Mouse (Mus musculus): ENCODE results near the gene Slco1a5.
"Not testable (repeated sequence)": the region's sequence is repeated elsewhere in the genome, so short reads cannot be mapped to it uniquely, and the experiment has no call there.

Slco1a5 gene

DNA sequence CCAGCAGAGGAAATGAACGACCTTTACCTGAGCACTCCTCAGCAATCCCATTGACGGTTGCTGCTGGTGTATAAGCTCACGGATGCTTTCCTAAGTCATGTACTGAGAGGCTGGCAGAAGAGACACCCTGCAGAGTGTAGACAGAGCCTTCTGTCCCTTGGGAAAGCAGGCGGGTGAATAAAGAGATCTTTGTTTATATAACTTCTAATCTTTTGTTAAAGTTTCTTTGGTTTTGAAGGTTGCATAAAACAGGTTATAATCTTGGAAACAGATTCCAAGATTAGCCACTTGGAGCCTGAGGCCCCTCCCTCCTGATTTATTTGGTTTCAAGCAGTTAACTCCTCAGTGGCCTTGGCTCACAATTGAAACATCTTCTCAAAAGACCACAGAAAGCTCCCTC is at the start of gene Slco1a5:
Gene Slco1a5, minus strand, starts transcription at position 101 of the 400 bp plus-strand sequence.
- DNase-seq (ENCODE audit: low read depth, low spot score) = no peak

DNA sequence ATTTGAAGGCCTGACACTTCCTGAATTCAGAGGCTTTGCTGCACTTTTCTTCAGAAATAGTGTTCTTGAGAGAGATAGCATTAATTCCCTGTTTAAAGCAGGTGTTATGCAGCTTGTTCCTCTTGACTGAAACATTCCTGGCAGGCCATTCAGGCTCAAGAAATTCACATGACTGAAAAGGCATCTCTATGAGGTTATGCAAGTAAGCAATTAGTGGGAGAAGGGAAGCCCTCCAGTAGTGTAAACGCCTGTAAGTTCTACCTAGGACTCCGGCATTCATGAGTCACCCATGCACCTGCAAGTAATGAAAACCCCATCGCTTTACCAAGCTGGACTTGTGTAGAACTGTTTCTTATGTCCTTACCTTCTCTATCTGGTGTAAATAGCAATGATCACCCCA is 46.8 kb upstream of the Slco1a5 start:
- DNase-seq (ENCODE audit: low read depth, low spot score) = no peak

DNA sequence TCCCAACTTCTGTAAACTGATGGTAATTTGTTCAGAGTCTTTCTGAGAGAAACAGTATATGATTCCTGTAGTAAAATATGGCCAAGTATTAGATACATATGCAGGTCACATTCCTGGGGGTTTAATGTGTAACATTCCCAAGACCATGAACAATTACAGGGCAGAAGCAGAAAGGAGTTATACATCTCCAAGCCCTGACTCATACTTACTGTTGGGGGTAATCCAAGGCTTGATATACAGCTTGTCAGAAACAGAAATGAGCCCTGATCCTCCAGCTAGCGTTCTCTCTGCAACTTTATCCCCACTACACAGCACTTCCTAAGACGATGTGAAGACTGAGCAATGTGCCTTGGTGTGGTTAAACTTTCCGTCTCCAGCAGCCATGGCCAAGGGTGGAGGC is 44.8 kb upstream of the Slco1a5 start:
- no peak for DNase-seq (ENCODE audit: low read depth, low spot score)

DNA sequence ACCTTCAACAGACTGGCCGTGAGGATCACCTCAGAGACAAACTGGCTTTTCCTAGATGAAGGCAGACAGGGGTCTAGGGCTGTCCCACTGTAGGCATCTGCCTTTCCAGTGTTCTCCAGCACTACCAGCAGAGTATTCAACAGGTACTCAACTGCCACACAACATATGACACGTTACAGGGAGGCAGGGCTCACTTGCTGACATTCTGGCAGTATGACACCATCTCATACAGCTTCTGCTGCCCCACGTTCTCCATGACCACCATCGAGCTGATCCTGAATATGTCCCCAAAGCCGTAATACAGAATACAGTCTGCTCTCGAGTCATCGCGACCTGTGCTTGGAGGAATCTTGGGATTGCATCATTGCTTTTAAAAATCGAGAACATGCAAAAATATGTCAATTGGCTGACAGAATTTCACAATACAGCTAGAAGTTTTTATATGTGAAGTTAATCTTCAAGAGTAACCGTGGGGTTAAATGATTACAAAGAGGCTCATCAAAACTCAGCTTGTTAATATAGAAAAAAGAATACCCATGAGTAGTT is 43.8 kb upstream of the Slco1a5 start:
- DNase-seq (ENCODE audit: low read depth, low spot score) = no peak

DNA sequence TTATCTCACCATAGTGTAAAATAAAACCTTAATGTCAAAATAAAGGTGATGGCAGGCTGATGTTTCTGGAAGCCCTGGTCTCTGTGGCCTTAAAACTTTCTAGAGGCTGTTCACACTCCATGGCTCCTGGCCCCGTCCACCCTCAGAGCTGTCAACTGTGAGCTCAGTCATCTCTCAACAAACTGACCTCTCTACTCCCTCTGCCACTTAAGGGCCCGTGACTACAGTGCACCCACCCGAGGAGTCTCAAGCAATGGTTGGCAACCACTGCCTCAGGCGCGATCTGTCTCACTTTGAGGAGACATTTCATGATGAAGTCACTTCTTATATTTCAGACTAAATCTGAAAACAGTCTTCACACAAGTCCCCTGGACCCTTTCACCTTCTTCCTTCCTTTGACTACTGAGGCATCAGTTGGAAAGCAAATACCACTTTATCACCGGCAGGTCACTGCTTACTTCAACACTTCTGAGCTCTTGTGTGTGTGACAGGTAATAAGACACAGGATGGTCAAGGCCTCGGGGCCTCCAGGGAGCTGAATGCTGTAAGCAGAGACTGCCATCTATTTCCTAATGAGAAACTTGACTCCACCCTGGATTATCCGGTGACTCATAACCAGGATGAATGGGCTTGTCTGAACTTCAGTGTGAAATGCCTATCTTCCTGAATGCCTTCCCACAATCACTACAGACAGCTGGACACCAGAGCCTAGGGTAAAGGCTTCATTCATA is 43.1 kb upstream of the Slco1a5 start:
- DNase-seq (ENCODE audit: low read depth, low spot score) = no peak

DNA sequence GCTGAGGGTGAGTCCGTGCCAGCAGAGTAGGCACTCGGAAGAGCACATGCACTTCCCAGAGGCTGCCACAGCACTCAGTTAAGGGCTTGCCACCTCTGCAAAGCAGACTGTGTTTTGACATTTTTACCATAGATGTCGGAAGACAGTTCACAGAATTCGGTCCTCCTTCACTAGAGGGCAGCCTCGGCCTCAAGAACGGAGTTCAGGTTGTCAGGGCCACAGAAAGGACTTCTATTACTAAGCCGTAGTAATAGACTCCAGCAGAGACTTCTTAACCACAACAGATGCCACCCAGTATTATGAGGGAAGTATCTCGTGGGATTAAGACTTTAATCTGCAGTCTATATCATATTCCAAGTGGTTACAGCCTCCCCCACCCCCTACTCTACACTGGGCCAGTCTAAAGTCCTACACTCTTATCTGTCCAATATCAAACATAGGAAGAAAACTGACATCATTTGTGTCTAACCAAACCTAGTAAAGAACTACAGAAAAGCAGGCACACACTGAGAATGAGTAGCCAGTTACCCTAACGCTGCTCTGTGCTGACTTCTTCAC is 40.3 kb upstream of the Slco1a5 start:
- no peak for DNase-seq (ENCODE audit: low read depth, low spot score)

DNA sequence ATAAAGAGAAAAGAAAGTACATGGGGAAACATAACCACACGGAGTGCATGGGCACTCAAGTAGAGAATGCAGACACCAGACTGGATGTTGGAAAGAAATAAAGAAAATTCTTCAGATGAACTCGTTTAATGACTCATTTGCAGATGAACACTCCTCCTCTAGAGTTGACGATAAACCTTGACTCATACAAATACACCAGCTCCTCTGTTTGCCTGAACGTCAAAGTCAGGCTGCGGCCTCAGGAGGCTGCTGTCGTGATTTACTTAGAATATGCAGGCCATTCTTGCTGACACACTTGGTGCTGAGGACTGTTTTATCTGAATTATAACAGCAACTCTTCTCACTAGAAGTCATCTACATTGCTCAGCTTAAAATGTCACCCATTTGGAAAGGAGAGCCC is 39.3 kb upstream of the Slco1a5 start:
- DNase-seq (ENCODE audit: low read depth, low spot score) = no peak

DNA sequence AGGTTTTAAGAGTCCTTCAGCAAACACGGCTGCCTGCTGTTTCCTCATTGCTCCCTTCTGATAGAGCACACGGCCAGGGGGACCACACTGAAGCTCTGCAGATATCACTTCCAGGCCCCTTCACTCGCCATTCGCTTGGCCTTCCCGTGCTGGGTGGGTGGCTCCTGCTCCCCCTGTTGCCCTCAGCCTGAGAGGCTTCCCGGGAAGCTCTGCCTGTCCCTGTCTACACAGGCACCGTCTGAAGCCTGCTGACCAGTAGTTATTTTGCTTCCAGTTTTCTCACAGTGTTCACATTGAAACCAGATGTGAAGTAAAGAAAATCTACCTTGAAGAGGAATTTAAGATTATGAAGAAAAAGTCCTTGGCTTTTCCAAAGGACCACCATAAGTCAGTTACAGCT is 34.3 kb upstream of the Slco1a5 start:
- no peak for DNase-seq (ENCODE audit: low read depth, low spot score)

DNA sequence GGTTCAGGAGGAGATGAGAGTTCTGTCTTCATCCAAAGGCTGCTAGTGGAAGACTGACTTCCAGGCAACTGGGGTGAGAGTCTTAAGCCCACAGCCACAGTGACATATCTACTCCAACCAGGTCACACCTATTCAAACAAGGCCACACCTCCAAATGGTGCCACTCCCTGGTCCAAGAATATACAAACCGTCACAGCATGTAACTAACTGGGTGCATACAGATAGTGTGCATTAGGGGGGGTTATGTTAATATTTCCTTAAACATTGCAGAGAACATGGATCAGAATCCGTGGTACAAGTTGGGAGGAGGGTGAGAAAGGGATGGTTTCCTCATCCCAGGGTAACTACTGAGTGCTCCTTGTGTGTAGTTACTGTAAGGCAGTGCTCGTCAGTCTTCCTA is 29.3 kb upstream of the Slco1a5 start:
- DNase-seq (ENCODE audit: low read depth, low spot score) = not testable (repeated sequence)

DNA sequence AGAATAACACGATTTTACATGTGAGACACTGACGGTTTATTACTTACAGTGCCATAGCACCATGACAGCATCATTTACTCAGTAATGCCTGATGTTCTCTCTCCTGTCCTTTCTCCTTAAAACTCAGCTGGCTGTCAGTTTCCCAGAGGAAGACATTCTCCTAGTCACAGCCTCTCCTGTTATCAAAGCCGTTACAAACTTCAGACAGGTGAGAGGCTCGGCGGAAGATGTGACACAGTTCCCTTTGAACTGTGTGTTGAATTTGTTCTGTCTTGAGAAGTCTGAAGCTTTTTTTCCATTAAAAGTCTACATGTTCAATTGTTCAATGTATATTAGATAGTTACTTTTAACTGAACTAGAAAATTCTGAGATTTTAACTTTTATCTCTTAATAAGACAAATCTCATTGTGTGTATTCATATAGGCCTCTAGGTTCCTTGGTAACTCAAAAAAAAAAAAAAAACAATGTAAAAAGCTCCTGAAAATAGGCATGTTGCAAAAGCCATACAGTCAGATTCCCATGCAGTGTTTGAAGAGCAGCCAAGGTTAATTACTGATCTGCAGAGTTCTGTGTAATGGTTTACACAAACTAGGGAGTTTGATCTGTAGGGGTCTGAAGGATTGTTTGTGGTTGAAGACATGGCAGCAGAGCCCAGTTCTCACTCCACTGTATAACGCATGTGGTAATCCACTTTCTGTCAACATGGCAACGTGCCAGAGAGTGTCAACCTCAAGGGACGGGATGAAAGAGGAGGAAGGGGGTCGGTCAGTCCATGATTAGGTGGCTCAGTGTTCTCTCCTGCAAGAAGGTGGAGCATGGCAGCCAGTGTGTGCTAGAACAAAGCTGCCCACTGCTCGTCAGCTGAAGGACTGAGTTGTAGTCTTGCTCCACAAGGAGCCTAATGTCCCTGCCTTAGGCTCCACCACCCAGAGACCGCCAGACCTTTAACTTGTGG is 24.9 kb upstream of the Slco1a5 start:
- DNase-seq (ENCODE audit: low read depth, low spot score) = no peak

DNA sequence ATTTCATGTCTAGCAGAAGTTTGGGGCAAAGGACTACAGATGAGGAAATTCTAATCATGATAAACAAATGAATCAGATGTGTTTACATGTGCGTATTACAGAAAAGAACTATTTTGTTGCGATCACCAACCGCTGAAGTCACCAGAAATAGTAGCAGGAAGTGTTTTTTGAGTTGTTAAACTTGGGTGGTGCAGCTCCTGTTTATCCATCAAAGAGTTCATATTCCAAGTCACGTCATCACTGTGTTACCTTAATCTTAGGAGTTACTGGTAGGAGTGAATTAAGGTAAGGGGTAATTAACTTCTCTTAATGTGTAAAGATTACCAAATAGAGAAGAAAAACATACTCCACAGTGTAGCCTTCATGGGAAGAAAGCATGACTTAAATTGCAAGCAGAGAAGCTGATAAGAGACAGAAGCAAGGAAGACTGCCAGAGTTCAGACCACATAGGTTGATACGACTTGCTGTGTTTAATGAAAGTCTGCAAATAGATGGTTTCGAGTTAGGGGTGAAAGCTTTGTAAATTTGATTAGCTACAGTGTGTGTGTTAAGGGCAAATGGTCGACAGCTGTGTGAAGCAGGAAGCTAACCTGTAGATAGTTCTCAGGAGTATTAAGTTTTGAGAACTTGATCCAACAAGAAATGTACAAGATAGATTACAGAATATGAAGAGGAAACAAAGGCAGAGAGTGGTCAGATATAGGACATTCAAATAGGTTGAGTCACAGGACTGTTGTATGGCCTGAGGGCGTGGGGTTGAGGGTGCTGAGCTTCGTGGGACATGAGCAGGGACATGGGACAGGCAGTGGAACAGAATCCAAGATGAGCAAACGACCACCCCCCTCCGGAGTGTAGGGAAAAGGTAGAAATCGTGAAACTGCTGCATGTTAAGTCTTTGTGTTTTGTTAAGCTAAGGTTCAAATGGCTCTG is 23.7 kb upstream of the Slco1a5 start:
- DNase-seq (ENCODE audit: low read depth, low spot score) = no peak

DNA sequence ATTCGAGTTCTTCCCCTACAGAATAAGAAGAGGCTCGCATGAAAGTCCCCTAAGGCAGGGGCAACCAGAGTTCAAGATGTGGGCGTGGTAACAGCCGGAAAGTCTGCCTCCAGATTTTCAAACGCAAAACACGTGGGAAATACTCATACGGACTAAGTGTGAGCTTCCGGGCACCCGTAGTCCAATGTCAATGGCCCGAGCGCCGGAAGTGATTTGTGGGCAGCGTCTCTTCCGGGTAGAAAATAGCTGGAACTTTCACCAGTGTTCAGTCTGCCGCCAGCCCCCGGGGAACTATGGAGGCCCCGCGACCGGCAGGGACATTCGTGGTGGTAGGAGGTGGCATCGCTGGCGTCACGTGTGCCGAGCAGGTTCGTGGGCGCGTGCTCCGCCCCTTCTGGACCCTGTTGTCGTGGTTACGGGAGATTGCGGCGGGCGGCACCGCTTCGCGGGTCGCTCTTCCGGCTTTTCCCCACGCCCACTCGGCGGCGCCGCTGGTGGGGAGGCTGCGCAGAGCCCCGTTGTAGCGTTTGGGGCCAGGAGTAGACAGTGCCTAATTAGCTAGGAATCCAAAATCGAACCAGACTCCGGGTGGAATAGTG is 22.8 kb upstream of the Slco1a5 start, which contains the start of gene Pyroxd1:
Gene Pyroxd1, plus strand, starts transcription at position 215 of the 599 bp plus-strand sequence.
- peak; percentile 82 for DNase-seq (ENCODE audit: low read depth, low spot score)

DNA sequence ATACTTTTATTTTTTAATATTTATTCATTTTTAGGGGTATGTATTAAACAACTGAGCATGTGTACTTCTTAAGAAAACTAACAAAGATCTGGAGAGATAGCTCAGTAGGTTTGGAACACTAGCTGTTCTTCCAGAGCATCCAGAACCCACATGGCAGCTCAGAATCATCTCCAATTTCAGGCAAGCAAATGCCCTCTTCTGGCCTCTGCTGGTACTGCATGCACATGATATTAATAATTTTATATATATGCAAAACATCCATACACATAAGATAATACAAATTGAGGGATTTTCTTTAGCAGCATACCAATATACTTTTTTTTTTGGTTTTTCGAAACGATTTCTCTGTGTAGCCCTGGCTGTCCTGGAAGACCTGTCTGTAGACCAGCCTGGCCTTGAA is 20.8 kb upstream of the Slco1a5 start:
- peak; percentile 31 for DNase-seq (ENCODE audit: low read depth, low spot score)

DNA sequence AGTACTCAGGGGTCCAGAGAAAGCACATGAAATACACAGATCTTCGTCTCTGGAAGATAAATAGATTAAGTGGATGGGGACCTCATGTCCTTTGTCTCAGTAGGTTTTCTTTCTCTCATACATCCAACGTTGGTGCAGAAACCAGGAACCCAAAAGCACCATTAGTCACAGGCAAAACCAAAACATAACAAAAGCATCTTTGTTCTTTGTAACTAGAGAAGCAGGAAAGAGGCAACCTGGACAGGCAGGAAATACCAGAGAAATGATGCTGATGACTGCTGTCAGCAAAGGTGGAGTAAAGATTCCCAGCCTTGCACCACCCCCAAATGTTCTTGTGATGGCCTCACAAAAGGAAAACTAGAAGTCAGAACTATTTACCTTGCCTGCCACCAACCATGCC is 16.8 kb upstream of the Slco1a5 start:
- DNase-seq (ENCODE audit: low read depth, low spot score) = no peak

DNA sequence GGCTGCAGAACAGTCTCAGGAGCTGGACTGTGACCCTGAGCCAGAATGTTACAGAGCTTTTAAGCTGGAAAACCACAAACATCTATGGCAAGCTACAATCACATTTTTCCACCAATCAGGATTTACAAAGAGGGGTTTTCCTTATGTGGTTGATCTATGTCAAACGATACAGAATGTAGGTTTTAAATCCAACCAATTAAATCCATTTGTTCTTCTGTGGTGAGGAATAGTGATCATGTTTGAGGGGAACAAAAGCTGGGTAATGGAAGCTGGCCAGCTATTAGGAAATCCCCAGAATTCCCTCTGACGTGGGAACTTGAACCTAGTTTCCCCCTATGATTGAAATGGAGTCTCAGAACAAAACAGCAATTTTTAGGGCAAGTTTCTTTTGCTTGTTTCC is 16.2 kb upstream of the Slco1a5 start:
- no peak for DNase-seq (ENCODE audit: low read depth, low spot score)

DNA sequence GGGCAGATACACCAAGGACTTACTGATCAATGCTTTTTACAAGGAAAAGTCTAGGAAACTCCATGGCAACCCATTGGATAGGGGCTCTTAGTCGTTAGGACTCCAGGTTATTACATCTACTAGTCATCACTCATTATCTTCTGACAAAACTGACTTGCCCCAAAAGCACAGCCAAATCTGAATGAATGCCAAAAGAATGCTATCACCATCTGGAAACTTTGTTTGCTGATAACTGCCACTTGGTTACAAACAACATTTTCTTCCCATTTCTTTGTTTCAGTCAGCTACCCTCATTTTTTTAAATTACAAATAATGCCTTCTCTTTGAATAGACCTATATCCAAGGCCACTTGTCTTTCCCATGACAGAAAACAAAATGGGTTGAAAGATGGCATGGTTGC is 6.4 kb upstream of the Slco1a5 start:
- DNase-seq (ENCODE audit: low read depth, low spot score) = no peak

DNA sequence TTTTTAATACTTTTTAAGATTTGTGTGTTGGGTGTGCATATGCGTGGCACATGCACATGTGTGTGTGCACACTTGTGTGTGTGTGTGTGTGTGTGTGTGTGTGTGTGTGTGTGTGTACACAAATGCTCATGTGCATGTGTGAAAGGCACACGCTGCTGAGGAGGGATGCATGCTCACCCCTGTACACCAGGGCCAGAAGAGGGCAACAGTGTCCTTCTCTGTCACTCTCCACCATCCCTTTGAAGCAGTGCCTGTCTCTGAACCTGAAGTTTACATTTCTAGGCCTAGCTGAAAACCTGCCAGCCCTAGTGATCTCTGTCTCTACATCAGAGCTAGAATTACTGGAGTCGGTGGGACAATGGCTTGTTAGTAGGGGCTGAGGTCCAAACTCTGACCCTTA is 3.8 kb upstream of the Slco1a5 start:
- DNase-seq (ENCODE audit: low read depth, low spot score) = no peak

DNA sequence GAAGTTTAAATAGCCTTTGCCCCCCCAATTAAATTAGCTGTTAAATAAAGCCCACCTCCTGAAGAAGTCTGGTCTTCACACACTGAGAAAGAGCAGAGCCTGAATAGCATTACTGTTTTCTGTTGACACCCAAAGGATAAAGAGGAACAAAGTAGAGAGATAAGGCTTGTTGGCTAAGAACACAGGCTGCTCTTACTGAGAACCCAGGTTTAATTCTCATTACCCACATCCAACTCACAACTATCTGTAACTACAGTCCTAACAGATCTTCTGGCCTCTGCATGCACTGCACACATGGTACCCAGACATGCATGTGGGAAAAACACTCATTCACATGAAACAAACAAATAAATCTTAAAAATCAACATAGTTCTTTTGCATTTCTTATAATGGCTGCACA is 5.7 kb downstream of the Slco1a5 start:
- DNase-seq (ENCODE audit: low read depth, low spot score) = no peak

DNA sequence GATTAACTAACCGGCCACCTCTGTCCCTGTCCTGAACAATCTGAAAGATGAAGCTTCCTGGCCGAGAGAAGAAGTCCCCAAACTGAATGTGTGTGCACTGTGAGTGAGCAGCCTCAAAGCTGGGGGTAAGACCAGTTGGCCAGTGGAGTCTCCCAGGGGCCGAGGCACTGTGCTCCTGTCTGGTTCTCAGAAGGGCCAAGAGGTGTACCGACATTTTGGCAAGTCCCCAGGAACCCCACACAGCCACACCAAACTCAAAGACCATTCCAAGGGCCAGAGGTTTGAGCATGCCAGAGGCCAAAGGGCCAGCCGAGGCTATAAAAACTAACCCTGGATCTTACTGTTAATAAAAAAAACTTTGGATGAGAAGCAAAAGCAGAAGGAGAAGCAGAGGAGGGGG is 8.5 kb downstream of the Slco1a5 start:
- DNase-seq (ENCODE audit: low read depth, low spot score) = no peak

DNA sequence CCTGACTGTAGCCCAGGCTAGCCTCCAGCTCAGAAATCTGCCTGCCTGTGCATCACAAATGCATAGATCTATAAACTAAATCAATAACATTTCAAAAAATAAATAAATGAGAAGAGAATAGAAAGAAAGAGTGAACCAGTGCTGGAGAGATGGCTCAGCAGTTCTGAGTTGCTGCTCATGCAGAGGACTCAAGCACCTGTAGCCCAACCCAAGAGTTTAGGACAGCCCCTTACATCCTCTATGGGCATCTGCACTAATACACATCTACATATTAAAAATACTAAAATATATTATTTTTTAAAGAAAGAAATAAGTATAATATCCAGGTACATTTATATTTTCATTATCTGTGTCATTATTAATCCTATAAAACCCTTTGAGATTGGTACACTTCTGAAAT is 17.7 kb downstream of the Slco1a5 start:
- no peak for DNase-seq (ENCODE audit: low read depth, low spot score)

DNA sequence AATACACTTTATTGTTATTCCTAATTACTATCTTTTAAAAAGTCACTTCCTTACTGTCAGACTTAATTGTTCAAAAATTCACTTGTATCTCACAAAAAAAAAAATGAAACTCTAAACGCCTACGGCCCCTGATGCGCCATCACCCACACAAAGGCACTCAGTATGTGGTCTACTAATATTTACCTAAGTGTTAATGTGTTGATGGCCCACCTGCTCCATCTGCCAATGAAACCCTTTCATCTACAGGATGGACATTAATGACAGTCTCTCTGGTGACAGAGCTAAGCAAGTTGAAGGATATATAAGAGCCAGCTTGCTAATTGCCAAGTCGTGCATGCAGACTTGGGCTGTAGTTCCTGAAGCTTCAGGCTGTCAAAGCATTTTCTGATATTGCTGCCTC is 24.7 kb downstream of the Slco1a5 start, which contains the start of gene Iapp:
Gene Iapp, plus strand, starts transcription at position 326 of the 400 bp plus-strand sequence.
- DNase-seq (ENCODE audit: low read depth, low spot score) = no peak

Measured in embryo, embryonic 11.5 days (tissue).